Mouse (Mus musculus): ENCODE data around the gene Tmem216. TPM values are rescaled to one million over a fixed set of nuclear protein-coding genes. Genes with fewer than 3 reads are reported as not detected.
A peak's percentile ranks its signal among the peaks of the same experiment; 100 is the strongest.

Tmem216 gene
- polyA plus RNA-seq, 1 experiment = 33.1 TPM

DNA sequence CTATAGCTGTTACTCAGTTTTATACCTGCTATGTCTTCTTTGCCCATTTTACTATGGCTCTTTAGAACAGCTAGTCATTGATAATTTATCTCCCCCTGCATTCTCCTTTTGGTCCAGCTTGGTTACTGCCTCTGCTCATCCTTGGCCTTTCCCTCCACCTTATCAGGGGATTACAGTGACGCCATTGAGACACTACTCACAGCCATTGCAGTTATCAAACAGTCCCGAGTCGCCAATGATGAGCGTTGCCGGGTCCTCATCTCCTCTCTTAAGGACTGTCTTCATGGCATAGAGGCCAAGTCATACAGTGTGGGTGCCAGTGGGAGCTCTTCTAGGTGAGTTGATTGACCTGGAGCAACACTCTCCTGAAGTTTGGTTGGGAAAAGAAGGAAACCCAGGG lies 16.6 kb downstream of the Tmem216 start:
- WGBS = 94% methylated on average over 5 of the region's 5 CpGs
- Histone ChIP-seq H3K27me3 (replicated peaks; ENCODE audit: control insufficient read depth, insufficient read depth, low read length) (no peaks in the 10 kb centered on the region), H3K4me1 (ENCODE audit: control insufficient read depth, insufficient read depth, low read length) (no peaks in the 10 kb centered on the region), H3K27ac (ENCODE audit: insufficient read depth, low read depth, low read length) (no peak overlapping the region), H3K36me3 (ENCODE audit: control insufficient read depth, insufficient read depth, low read length) (peaks cover 32% of the 10 kb centered on the region), H3K4me3 (ENCODE audit: insufficient read depth, low read depth, low read length) (no peak overlapping the region)
- TF ChIP-seq POLR2A (IDR thresholded peaks at IDR 0.05; ENCODE audit: low read depth, low read length) (no peak), CTCF (conservative IDR thresholded peaks at IDR 0.05; ENCODE audit: insufficient read depth, insufficient read length, low read depth, low read length) (no peak)
- no peak for DNase-seq

- Histone ChIP-seq H3K36me3 (ENCODE audit: control insufficient read depth, insufficient read depth, low read length) (peaks cover 17% of the 10 kb centered on the region), H3K4me1 (ENCODE audit: control insufficient read depth, insufficient read depth, low read length) (peaks cover 11% of the 10 kb centered on the region), H3K27me3 (replicated peaks; ENCODE audit: control insufficient read depth, insufficient read depth, low read length) (no peaks in the 10 kb centered on the region), H3K4me3 (ENCODE audit: insufficient read depth, low read depth, low read length) (no peak overlapping the region), H3K27ac (ENCODE audit: insufficient read depth, low read depth, low read length) (no peak overlapping the region)
- TF ChIP-seq POLR2A (IDR thresholded peaks at IDR 0.05; ENCODE audit: low read depth, low read length) (no peak), CTCF (conservative IDR thresholded peaks at IDR 0.05; ENCODE audit: insufficient read depth, insufficient read length, low read depth, low read length) (peak; percentile 20; the same call in 1 of the 2 replicates)
- no peak for DNase-seq
- WGBS = 100% methylated on average over 1 of the region's 1 CpGs
Measured at GRCm38 (mm10) chr19:10530082-10530481, 26.0 kb downstream of the Tmem216 start.

- H3K27ac ChIP-seq (ENCODE audit: insufficient read depth, low read depth, low read length) = peak within 1 kb of the TSS; percentile 98
- WGBS = under 1% methylated on average over 11 of the region's 11 CpGs
- H3K4me1 ChIP-seq (ENCODE audit: control insufficient read depth, insufficient read depth, low read length) = peaks cover 18% of the 10 kb centered on the region
- peaks cover 4% of the 10 kb centered on the region; the same call in 1 of the 2 replicates for H3K36me3 ChIP-seq (ENCODE audit: control insufficient read depth, insufficient read depth, low read length)
- TF ChIP-seq POLR2A (IDR thresholded peaks at IDR 0.05; ENCODE audit: low read depth, low read length) (no peak), CTCF (conservative IDR thresholded peaks at IDR 0.05; ENCODE audit: insufficient read depth, insufficient read length, low read depth, low read length) (0 out of 2 replicates have a peak, but pooled peaks have one; percentile 3)
- DNase-seq = no peak
- peak within 1 kb of the TSS; percentile 78 for H3K4me3 ChIP-seq (ENCODE audit: insufficient read depth, low read depth, low read length)
- H3K27me3 ChIP-seq (replicated peaks; ENCODE audit: control insufficient read depth, insufficient read depth, low read length) = no peaks in the 10 kb centered on the region
Measured at GRCm38 (mm10) chr19:10525910-10526309, 30.1 kb downstream of the Tmem216 start, which contains the start of gene Sdhaf2. Gene Sdhaf2 (minus strand): TSS chr19:10526142.

GRCm38 (mm10) chr19:10525106-10525901 lies 30.7 kb downstream of the Tmem216 start, which contains the start of gene Cpsf7:
Gene Cpsf7 (plus strand): TSS chr19:10525266.
- Histone ChIP-seq H3K27me3 (replicated peaks; ENCODE audit: control insufficient read depth, insufficient read depth, low read length) (no peaks in the 10 kb centered on the region), H3K4me3 (ENCODE audit: insufficient read depth, low read depth, low read length) (peak within 1 kb of the TSS; percentile 78), H3K36me3 (ENCODE audit: control insufficient read depth, insufficient read depth, low read length) (peaks cover 2% of the 10 kb centered on the region; the same call in 1 of the 2 replicates), H3K4me1 (ENCODE audit: control insufficient read depth, insufficient read depth, low read length) (peaks cover 18% of the 10 kb centered on the region), H3K27ac (ENCODE audit: insufficient read depth, low read depth, low read length) (peak within 1 kb of the TSS; percentile 98)
- DNase-seq = peak; percentile 96
- under 1% methylated on average over 76 of the region's 93 CpGs for WGBS
- TF ChIP-seq CTCF (conservative IDR thresholded peaks at IDR 0.05; ENCODE audit: insufficient read depth, insufficient read length, low read depth, low read length) (no peak), POLR2A (IDR thresholded peaks at IDR 0.05; ENCODE audit: low read depth, low read length) (peak; percentile 7)

- TF ChIP-seq POLR2A (IDR thresholded peaks at IDR 0.05; ENCODE audit: low read depth, low read length) (no peak), CTCF (conservative IDR thresholded peaks at IDR 0.05; ENCODE audit: insufficient read depth, insufficient read length, low read depth, low read length) (no peak)
- Histone ChIP-seq H3K27ac (ENCODE audit: insufficient read depth, low read depth, low read length) (peak overlapping the region; percentile 79), H3K4me3 (ENCODE audit: insufficient read depth, low read depth, low read length) (peak overlapping the region; percentile 78), H3K4me1 (ENCODE audit: control insufficient read depth, insufficient read depth, low read length) (peaks cover 18% of the 10 kb centered on the region), H3K36me3 (ENCODE audit: control insufficient read depth, insufficient read depth, low read length) (peaks cover 2% of the 10 kb centered on the region; the same call in 1 of the 2 replicates), H3K27me3 (replicated peaks; ENCODE audit: control insufficient read depth, insufficient read depth, low read length) (no peaks in the 10 kb centered on the region)
- under 1% methylated on average over 19 of the region's 19 CpGs for WGBS
- DNase-seq = no peak
Measured at GRCm38 (mm10) chr19:10524784-10525105, 31.3 kb downstream of the Tmem216 start.

DNA sequence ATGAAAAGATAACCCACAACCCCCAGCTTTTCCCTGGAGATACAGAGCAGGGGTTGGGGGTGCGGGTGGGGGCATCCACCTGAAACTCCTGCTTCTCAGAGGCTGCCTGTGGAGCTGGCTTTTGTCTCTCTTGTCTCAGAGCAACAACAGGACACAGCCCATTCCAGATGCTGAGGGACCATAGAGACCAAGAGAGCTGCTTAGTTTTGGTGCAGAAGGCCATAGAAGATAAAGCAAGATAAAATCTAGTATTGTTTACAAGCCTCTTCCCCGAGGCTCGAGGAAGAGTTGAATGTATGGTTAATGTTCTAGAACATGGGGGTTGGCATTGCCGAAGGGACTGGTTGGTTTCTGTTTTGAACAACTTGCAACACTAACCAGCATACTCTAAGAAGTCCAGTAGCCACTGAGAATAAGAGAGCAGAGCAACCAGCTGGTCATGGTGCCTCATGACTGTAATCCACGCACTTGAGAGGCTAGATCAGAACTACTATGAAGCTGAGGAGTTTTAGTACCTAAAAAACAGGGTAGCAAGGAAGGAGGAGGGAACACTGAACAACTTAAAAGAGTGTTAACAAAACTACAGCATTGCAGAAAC lies 32.5 kb downstream of the Tmem216 start:
- Histone ChIP-seq H3K36me3 (ENCODE audit: control insufficient read depth, insufficient read depth, low read length) (peaks cover 2% of the 10 kb centered on the region; the same call in 1 of the 2 replicates), H3K27me3 (replicated peaks; ENCODE audit: control insufficient read depth, insufficient read depth, low read length) (no peaks in the 10 kb centered on the region), H3K4me1 (ENCODE audit: control insufficient read depth, insufficient read depth, low read length) (peaks cover 18% of the 10 kb centered on the region), H3K27ac (ENCODE audit: insufficient read depth, low read depth, low read length) (no peak overlapping the region), H3K4me3 (ENCODE audit: insufficient read depth, low read depth, low read length) (no peak overlapping the region)
- no peak for DNase-seq
- TF ChIP-seq CTCF (conservative IDR thresholded peaks at IDR 0.05; ENCODE audit: insufficient read depth, insufficient read length, low read depth, low read length) = no peak
- no peak for TF ChIP-seq POLR2A (IDR thresholded peaks at IDR 0.05; ENCODE audit: low read depth, low read length)
- WGBS = 58% methylated on average over 5 of the region's 5 CpGs

DNA sequence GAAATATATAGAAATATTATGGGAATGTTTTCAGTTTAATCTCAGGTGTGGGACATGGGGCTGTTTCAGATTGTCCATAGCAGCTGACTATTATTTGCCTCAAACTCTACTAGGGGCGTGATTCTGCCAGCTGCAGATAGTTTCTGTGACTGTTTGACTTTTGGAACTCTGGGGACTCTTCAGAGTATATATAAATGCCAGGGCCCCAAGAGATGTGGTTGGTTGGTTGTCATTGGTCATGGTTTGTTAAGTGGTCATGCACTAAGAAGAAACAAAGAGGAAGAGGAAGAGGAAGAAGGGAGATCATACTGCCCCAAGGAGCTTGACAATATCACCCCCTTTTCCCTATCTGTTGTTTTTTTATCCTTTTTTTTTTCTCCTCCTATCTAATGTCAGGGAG lies 34.1 kb downstream of the Tmem216 start:
- Histone ChIP-seq H3K27me3 (replicated peaks; ENCODE audit: control insufficient read depth, insufficient read depth, low read length) (no peaks in the 10 kb centered on the region), H3K36me3 (ENCODE audit: control insufficient read depth, insufficient read depth, low read length) (peaks cover 1% of the 10 kb centered on the region; the same call in 1 of the 2 replicates), H3K27ac (ENCODE audit: insufficient read depth, low read depth, low read length) (no peak overlapping the region), H3K4me1 (ENCODE audit: control insufficient read depth, insufficient read depth, low read length) (peaks cover 14% of the 10 kb centered on the region), H3K4me3 (ENCODE audit: insufficient read depth, low read depth, low read length) (no peak overlapping the region)
- DNase-seq = no peak
- WGBS = 67% methylated on average over 1 of the region's 1 CpGs
- no peak for TF ChIP-seq CTCF (conservative IDR thresholded peaks at IDR 0.05; ENCODE audit: insufficient read depth, insufficient read length, low read depth, low read length)
- no peak for TF ChIP-seq POLR2A (IDR thresholded peaks at IDR 0.05; ENCODE audit: low read depth, low read length)

All from kidney, adult 2 months (tissue).